Mouse (Mus musculus) embryonic facial prominence, embryonic 11.5 days (tissue): ENCODE results near the gene Grik2. TPM values are rescaled to one million over a fixed set of nuclear protein-coding genes. Genes with fewer than 3 reads are reported as not detected.
"Not testable (repeated sequence)": the region's sequence is repeated elsewhere in the genome, so short reads cannot be mapped to it uniquely, and the experiment has no call there.

ENCODE experiments used
- ATAC-seq: fragments of 200-750 bp; cut with Nextera tagmentation; replicated peaks from 2 replicates; pipeline ENCODE4 v1.8.0; 2017; ENCODE audit warnings: low read depth; ENCODE audit not compliant: insufficient number of reproducible peaks, low FRiP score, low TSS enrichment
- DNase-seq: peaks from one replicate; pipeline ENCODE4 v3.0.0-alpha.2; 2015; ENCODE audit warnings: low spot score
- H3K27ac ChIP-seq: fragments of 300-500 bp; sonication (generic); replicated peaks from 2 replicates; pipeline ENCODE4 v1.5.1; 2014; ENCODE audit warnings: mild to moderate bottlenecking, low read depth, low read length, control low read depth
- H3K27me3 ChIP-seq: fragments of 300-500 bp; sonication (generic); 2 replicates; pipeline ENCODE4 v1.6.1; 2014; ENCODE audit warnings: mild to moderate bottlenecking, low read length, moderate library complexity, mixed read lengths; ENCODE audit not compliant: control insufficient read depth, insufficient read depth
- H3K36me3 ChIP-seq: fragments of 300-500 bp; sonication (generic); replicated peaks from 2 replicates; pipeline ENCODE4 v1.6.1; 2014; ENCODE audit warnings: low read depth, mild to moderate bottlenecking, low read length, moderate library complexity, mixed read lengths; ENCODE audit not compliant: control insufficient read depth, insufficient read depth
- H3K4me1 ChIP-seq: fragments of 300-500 bp; sonication (generic); 2 replicates; pipeline ENCODE4 v1.6.1; 2014; ENCODE audit warnings: low read length, mixed read lengths; ENCODE audit not compliant: control insufficient read depth, insufficient read depth
- H3K4me2 ChIP-seq: fragments of 300-500 bp; sonication (generic); 2 replicates; pipeline ENCODE4 v1.6.1; 2014; ENCODE audit warnings: low read depth, mild to moderate bottlenecking, control low read depth, low read length, moderate library complexity
- H3K4me3 ChIP-seq: fragments of 300-500 bp; sonication (generic); 2 replicates; pipeline ENCODE4 v1.5.1; 2014; ENCODE audit warnings: low read depth, low read length, control low read depth
- H3K9ac ChIP-seq: fragments of 300-500 bp; sonication (generic); replicated peaks from 2 replicates; pipeline ENCODE4 v1.6.1; 2014; ENCODE audit warnings: mild to moderate bottlenecking, control low read depth, low read length
- H3K9me3 ChIP-seq: fragments of 300-500 bp; sonication (generic); replicated peaks from 2 replicates; pipeline ENCODE4 v1.6.1; 2016; ENCODE audit warnings: mild to moderate bottlenecking, low read length, inconsistent platforms, mixed read lengths; ENCODE audit not compliant: control insufficient read depth
- WGBS: fragments of 180-500 bp; shearing (Covaris S2); extraction: QIAGEN DNeasy Blood & Tissue Kit; methylation state at CpG from one replicate; pipeline ENCODE4 v1.1.7; 2014; 5-methylcytosine and 5-hydroxymethylcytosine counted together
- polyA plus RNA-seq: library from polyadenylated mRNA; unstranded; fragments of >200 nt; fragmentation: Nextera tagmentation; extraction: Ambion mirVana; gene quantifications from 2 replicates; pipeline ENCODE4 v1.2.1, GENCODE M21; 2014

Grik2 gene
- polyA plus RNA-seq, 1 experiment from 2014 or later: 3.8 TPM

- Histone ChIP-seq H3K4me3 (no peak overlapping the region), H3K9me3 (no peaks in the 10 kb centered on the region), H3K27ac (no peak overlapping the region), H3K4me2 (no peak overlapping the region), H3K9ac (no peak overlapping the region), H3K27me3 (no peaks in the 10 kb centered on the region), H3K36me3 (no peaks in the 10 kb centered on the region), H3K4me1 (no peaks in the 10 kb centered on the region)
- no peak for ATAC-seq
- no peak for DNase-seq
- WGBS: 83% methylated on average over 2 of the region's 2 CpGs
These were observed 352.3 kb downstream of the Grik2 start for GRCm38 (mm10) chr10:49436301-49436700.

DNA sequence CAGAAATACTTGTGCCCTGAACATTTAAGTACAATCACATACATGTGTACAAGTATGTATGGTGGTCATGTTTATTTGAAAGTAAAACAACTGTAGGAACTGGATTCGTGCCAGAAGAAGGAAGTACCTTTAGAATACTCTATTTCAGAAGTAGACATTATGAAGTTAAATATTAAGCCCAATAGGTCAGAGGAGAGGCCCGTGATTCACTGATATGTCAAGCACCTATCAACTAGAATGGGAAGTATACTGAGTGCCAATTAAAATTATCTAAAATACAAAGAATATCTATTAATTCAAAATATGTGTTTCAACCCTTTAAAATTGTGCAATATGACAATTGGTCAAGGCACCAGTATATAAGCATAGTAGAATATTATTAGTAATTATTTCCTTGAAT is 355.7 kb downstream of the Grik2 start:
- ATAC-seq (no peak), DNase-seq (no peak)
- WGBS: 88% methylated on average over 2 of the region's 2 CpGs
- H3K9ac ChIP-seq: no peak overlapping the region
- no peaks in the 10 kb centered on the region for H3K36me3 ChIP-seq
- no peak overlapping the region for H3K4me2 ChIP-seq
- H3K27ac ChIP-seq: no peak overlapping the region
- no peak overlapping the region for H3K4me3 ChIP-seq
- no peaks in the 10 kb centered on the region for H3K9me3 ChIP-seq
- no peaks in the 10 kb centered on the region for H3K4me1 ChIP-seq
- no peaks in the 10 kb centered on the region for H3K27me3 ChIP-seq

- not testable (repeated sequence) for H3K9me3 ChIP-seq, H3K36me3 ChIP-seq, H3K4me2 ChIP-seq, H3K9ac ChIP-seq, DNase-seq, H3K4me3 ChIP-seq, ATAC-seq, H3K27ac ChIP-seq, H3K4me1 ChIP-seq, H3K27me3 ChIP-seq
- 83% methylated on average over 1 of the region's 1 CpGs for WGBS
These were observed 371.4 kb downstream of the Grik2 start for GRCm38 (mm10) chr10:49417206-49417605.

DNA sequence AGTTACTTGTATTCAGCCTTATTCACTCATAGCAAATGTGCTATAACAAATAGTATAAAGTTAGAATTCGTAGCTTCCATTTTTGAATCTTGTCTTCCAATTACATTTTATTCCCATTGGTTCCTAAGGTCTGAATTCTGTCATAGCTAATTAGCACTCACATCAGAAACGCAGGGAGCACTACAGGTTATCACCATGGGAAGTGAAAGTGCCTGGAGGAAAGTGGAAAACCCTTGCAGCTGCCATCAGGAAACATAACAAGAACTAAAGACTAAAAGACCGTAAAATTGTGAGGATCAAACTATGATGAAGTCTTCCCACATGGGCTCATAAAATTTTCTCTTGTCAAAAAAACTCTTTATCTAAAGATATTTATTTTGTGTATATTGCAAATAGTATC is 405.6 kb downstream of the Grik2 start:
- no peak overlapping the region for H3K4me2 ChIP-seq
- ATAC-seq: no peak

DNA sequence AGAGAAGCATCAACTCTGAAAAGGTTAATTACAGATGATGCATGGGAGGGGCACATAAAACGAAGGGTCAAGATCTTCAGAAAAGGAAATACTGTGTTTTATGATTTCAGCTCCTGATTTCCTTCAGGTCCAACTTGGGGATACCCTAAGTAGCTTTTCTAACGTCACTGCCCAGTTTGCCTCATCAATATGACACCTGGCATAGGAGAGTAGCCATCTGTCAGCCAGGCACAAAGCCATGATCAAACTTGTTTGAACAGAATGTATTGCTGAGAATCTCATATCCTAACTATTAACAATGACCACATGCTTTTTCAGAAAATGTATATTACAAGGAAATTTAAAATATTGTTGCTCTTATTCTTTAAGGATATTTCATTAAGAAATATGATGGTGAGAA is 406.7 kb downstream of the Grik2 start:
- H3K27ac ChIP-seq: no peak overlapping the region
- no peaks in the 10 kb centered on the region for H3K9me3 ChIP-seq
- H3K27me3 ChIP-seq: no peaks in the 10 kb centered on the region
- H3K4me1 ChIP-seq: no peaks in the 10 kb centered on the region
- no peak overlapping the region for H3K4me2 ChIP-seq
- H3K9ac ChIP-seq: no peak overlapping the region
- no peak overlapping the region for H3K4me3 ChIP-seq
- ATAC-seq: no peak
- H3K36me3 ChIP-seq: no peaks in the 10 kb centered on the region
- no peak for DNase-seq
- WGBS: 58% methylated on average over 2 of the region's 2 CpGs

More for the DNA sequence above, 405.6 kb downstream of the Grik2 start:
- Histone ChIP-seq H3K27ac (no peak overlapping the region), H3K9ac (no peak overlapping the region), H3K4me3 (no peak overlapping the region), H3K4me1 (no peaks in the 10 kb centered on the region), H3K36me3 (no peaks in the 10 kb centered on the region), H3K27me3 (no peaks in the 10 kb centered on the region), H3K9me3 (no peaks in the 10 kb centered on the region)
- 68% methylated on average over 3 of the region's 3 CpGs for WGBS
- no peak for DNase-seq

GRCm38 (mm10) chr10:49368601-49369000 is 420.0 kb downstream of the Grik2 start:
- no peak for ATAC-seq

GRCm38 (mm10) chr10:49365262-49365661 is 423.3 kb downstream of the Grik2 start:
- no peak overlapping the region for H3K4me2 ChIP-seq
- H3K27ac ChIP-seq: no peak overlapping the region
- no peaks in the 10 kb centered on the region for H3K36me3 ChIP-seq
- no peaks in the 10 kb centered on the region for H3K9me3 ChIP-seq
- no peaks in the 10 kb centered on the region for H3K4me1 ChIP-seq
- DNase-seq: no peak
- no peaks in the 10 kb centered on the region for H3K27me3 ChIP-seq
- no peak for ATAC-seq
- no peak overlapping the region for H3K4me3 ChIP-seq
- H3K9ac ChIP-seq: no peak overlapping the region

More at GRCm38 (mm10) chr10:49368601-49369000, 420.0 kb downstream of the Grik2 start:
- Histone ChIP-seq H3K9me3 (no peaks in the 10 kb centered on the region), H3K4me2 (no peak overlapping the region), H3K4me1 (no peaks in the 10 kb centered on the region), H3K9ac (no peak overlapping the region), H3K27me3 (no peaks in the 10 kb centered on the region), H3K4me3 (no peak overlapping the region), H3K36me3 (no peaks in the 10 kb centered on the region), H3K27ac (no peak overlapping the region)
- no peak for DNase-seq
- 95% methylated on average over 2 of the region's 2 CpGs for WGBS

DNA sequence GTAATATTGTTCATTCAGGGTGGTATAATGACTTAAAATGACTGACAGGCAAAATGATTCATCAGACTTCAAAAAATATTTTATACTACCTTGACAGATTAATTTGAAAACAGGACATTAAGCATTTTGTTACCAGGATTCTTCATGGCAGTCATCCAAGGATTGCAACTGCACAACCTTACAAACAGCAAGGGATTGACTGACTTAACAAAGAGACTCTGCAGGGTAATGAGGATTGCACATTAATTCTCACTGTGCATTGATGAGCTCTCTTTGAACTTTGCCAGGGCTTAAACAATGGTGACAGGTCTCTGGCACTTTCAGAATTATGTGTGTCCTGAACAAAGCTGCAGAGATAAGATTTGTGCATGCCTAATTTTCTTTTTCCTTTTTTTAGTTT is 466.2 kb downstream of the Grik2 start:
- Histone ChIP-seq H3K27ac (no peak overlapping the region), H3K4me2 (no peak overlapping the region), H3K27me3 (no peaks in the 10 kb centered on the region), H3K9me3 (no peaks in the 10 kb centered on the region), H3K4me3 (no peak overlapping the region), H3K36me3 (no peaks in the 10 kb centered on the region), H3K9ac (no peak overlapping the region), H3K4me1 (no peaks in the 10 kb centered on the region)
- DNase-seq: no peak
- no peak for ATAC-seq
